11 mouse cellular contexts compared by ENCODE assay signal in the genomic region with DNA sequence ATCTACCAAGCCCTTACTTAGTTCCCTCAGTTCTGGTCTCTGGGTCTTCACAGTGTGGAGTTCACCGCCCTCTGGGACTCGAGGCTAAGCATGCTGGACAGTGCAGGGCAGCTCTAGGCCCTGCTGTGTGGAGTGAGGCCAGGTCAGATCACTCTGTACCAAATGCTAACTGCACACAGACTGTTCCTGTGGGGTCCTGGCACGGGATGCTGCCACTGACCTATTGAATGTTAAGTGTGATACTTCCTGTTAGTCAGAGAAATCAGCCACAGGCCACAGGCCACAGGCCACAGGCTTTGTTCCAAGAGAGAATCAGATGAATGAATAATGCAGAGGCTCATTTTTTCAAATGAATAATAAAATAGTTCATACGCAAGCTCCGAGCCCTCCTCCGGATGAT.
A peak's percentile ranks its signal among the peaks of the same experiment; 100 is the strongest.
DNase-seq lines count a peak whose midpoint lies in the region; ATAC-seq lines count a peak whose summit lies in the region.
"Had no signal": no experiment of that assay in that cellular context is flagged by ENCODE, and none has a peak within 500 bp of the region (broad histone marks: within the 10 kb centered on the region; RNA-seq: fewer than 3 reads in every experiment).

No protein-coding gene starts in this region.

- ATAC-seq in granulocyte monocyte progenitor cell, adult 5-6 weeks (replicated peaks; ENCODE audit: poor library complexity, severe bottlenecking), result peak; percentile 63
- peak; percentile 90 for ATAC-seq in megakaryocyte progenitor cell, adult 5-6 weeks (replicated peaks; ENCODE audit: poor library complexity)
- no peak for ATAC-seq in heart, embryonic 11.5 days (replicated peaks; ENCODE audit: insufficient number of reproducible peaks, low FRiP score, low TSS enrichment)
- ATAC-seq: liver, postnatal 0 days had no signal

- no peaks in the 10 kb centered on the region for H3K27me3 ChIP-seq in heart, embryonic 11.5 days (ENCODE audit: control insufficient read depth, insufficient read depth, low read length)

- no peaks in the 10 kb centered on the region for H3K4me1 ChIP-seq in heart, embryonic 11.5 days (ENCODE audit: control insufficient read depth, insufficient read depth, low read length)

- 74% methylated on average over 6 of the region's 6 CpGs for WGBS in heart, embryonic 11.5 days (ENCODE audit: insufficient replicate concordance)

- H3K9me3 ChIP-seq in heart, embryonic 11.5 days (replicated peaks; ENCODE audit: control insufficient read depth, low read length), result no peaks in the 10 kb centered on the region

- H3K36me3 ChIP-seq in heart, embryonic 11.5 days (ENCODE audit: control insufficient read depth, insufficient read depth, low read length), result no peaks in the 10 kb centered on the region

- no peak overlapping the region for H3K4me2 ChIP-seq in heart, embryonic 11.5 days

- peak; percentile 86 for DNase-seq in Muller cell, postnatal 12 days (ENCODE audit: inconsistent ontology term)
- DNase-seq in cerebellum, adult 11 months, result peak; percentile 65
- DNase-seq in B cell, adult 2 months, result no peak
- no peak for DNase-seq in thymus, postnatal 25 days
- DNase-seq: adrenal gland, postnatal 14 days; liver, postnatal 0 days; thymus, adult 18-20 months had no signal

- no peak overlapping the region for H3K9ac ChIP-seq in heart, embryonic 11.5 days (ENCODE audit: low read depth, low read length)
- H3K9ac ChIP-seq: liver, postnatal 0 days had no signal

- no peak overlapping the region for H3K4me3 ChIP-seq in heart, embryonic 11.5 days (ENCODE audit: low read depth, low read length)

- no peak overlapping the region for H3K27ac ChIP-seq in heart, embryonic 11.5 days (ENCODE audit: low read depth, low read length)
- H3K27ac ChIP-seq: kidney, postnatal 0 days had no signal

Comparison
In these comparisons a context has a peak if more than half of its experiments do, and no peak if none do; other contexts are left out.
1. DNase-seq: peak in Muller cell, postnatal 12 days (single experiment) and cerebellum, adult 11 months (single experiment); none in B cell, adult 2 months (0 of 2) and thymus, postnatal 25 days (single experiment).